Mouse (Mus musculus): ENCODE measurements around the gene Mettl24.

DNA sequence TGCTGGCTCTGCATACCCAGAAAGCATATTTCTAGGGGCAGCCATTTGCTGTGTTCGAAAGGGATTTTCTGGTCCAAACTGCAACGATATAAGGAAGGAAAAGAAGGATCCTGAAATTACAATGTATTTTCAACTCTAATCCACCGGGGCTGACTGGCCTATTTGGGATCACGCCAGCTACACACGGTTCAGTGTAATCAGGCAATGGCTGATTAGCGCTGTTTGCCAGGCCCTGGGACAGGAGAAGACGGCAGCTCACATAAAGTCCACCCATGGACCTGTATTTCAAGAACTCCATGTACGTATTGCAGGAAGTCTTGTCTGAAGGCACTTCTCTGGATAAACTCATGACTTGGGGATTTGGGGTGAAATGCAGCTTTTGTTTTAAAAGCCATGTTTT, 174.5 kb downstream of the Mettl24 start:
- TF ChIP-seq CTCF (IDR thresholded peaks at IDR 0.05; ENCODE audit: low read depth) (no peak), EP300 (optimal IDR thresholded peaks at IDR 0.05) (no peak)
